Mouse (Mus musculus) CD4-positive, CD25-positive, alpha-beta regulatory T cell, adult 2 months (primary cell): ENCODE measurements at regions not wholly inside any gene's neighbourhood (a gene's known extent, or its start where the extent isn't known, plus 50 kb on each side); places are given as distances from the start of the nearest gene placed in this dataset.

Experiments
- DNase-seq: peaks from one replicate; pipeline ENCODE4 v3.0.0-alpha.2; 2012; ENCODE audit warnings: low read depth, low spot score

DNA sequence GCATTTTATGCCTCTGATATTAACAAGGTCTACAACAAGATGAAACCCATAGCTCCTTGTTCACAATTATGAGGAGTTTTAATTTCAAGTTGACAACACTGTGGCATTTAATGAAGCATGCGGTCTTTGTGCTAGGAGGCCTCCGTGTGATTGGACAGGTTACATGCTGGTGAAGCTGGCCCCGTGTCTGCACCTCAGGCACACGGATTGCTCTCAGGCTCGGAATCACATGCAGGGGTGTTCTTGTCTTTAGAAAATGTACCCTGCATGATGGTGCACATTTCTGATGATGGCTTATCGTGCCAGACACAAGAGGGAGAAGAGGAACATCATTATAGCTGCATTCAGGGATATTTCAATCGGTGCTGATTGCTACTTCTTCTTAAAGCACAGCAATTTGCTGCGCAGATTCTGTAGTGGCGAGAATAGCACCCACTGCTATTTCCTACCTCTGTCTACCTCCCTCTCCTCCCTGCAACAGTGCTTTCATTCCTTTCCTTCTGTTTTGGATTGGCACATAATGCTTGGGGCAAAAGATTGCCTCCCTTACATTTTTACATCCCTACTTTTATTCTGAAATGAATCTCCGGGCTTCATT is 454.9 kb upstream of the Tle4 start:
- DNase-seq: no peak

DNA sequence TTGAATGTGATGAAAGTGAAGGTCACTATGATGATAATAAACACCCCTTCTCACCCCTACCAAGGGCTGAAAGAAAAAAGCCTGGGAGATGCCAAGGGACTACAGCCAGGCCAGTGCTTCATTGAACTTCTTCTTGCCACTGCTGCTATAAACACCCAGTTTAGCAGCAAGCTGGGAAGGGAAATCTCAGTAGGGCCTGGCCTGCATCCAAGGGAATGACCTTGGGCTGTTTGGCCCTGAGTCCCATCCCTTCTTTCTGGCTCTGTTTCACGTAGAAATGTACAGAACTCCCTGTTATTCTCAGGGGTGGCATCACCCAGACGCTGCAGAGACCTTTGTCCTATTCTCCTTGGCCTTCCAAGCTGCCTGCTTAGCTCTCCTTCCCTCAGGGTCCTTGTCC is 450.0 kb upstream of the Tle4 start:
- DNase-seq: no peak

DNA sequence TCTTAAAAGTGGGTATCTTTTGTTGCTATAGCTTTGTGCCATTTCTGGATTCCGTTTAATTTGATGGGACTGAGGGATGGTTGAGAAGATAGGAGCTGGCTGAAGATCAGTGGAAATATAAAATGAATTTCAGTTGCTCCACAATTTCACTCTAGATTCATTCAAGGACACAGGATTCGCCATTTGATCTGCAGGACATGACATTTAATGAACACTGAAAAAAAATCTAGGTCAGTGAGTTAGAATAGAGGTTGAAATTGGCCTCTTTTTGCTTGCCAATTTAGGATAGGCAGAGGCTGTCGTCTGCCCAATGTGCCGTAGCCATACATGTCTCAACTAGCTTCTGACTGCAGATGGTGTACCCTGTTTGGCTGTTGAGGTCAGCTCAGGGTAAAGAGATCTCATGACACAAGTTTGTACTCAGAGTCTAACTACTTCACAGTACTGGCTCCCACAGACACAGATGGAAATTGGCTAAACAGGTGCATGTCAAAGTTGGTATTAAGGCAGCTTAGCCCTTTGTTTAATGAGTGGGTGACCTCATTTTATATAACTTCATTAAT is 449.5 kb upstream of the Tle4 start:
- DNase-seq: no peak

DNA sequence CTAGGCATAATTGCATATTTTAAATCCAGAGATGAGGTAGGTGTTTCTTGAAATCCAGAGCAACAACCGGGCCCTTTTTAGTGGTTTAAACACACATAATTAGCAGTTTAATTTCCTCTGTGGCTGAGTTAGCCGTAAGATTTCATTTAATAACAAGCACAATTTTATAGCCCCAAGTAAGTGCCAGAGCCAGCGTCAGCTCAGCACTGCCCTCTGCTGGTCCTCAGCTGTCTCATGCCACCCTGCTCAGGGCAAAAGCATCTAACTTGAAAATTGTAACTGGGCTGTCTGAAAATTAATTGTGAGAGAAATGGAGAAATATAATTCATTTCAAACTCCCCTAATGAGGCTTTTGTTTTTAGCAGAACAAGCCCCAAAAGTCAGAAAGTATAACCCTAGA is 437.7 kb upstream of the Tle4 start:
- peak; percentile 75 for DNase-seq

DNA sequence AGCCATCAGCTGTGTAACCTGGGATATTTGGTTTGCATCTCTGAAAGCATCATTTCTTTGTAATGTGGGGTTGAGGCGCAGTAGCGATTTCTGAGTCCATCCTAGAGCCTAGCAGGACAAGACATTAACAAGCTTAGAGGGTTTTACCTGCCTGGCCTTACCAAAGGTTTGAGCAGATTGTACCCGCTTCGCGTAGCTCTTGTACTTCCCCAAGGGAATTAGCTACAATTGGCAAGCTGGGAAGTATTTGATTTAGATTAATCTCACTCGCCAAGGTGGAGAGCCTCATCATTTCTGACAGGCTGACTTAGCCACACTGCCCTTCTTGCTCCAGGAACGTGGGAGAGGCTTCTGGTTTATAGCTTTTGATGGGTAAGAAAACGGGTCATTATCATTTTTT is 436.1 kb upstream of the Tle4 start:
- no peak for DNase-seq

DNA sequence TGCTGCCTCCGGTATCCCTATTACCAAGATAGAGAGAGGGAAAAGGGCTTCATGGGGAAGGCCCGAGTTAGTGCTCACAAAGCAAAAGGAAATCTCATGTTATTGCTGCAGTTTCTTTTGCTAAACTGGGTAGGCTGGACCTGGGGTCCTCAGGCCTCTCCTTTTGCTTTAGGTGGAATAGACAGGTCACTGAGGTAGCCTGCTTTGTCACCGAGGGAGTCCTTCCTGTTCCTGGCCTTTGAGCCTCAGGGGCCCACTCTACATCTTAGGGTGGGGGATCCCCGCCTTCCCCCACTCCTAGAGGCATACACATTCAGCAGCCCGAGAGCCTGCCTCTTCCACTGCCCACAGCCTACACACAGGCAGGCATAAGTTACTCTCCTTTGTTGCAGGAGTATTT is 435.5 kb upstream of the Tle4 start:
- no peak for DNase-seq

DNA sequence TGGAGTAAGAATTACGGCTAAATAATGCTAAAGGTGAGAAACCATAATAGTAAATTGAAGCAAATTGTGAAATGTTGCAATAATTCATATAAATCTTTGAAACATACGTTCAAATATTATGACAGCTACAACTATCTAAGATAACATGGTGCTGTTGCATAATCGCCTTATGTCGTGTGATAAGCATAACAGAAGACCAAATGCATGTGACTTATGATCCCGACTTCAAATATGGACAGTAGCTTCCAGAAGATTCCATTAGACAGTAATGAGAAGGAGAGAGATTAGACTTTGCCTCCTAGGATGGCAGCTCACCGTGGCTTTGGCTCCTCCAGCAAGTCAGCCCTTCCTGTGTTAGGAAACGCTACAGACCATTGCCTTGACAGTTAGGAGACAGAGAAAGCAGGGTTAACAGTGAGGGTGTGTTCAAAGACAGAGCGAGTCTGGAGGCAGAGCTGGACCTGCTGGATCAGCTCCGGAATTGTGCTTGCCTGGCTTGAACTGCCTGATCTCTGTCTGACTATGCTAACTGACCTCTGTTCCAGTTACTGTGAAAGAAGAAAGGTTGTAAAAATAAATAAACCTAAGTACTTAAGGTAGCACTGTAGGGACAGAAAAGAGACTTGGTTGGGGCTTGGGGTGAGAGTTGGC is 434.6 kb upstream of the Tle4 start:
- DNase-seq: no peak

DNA sequence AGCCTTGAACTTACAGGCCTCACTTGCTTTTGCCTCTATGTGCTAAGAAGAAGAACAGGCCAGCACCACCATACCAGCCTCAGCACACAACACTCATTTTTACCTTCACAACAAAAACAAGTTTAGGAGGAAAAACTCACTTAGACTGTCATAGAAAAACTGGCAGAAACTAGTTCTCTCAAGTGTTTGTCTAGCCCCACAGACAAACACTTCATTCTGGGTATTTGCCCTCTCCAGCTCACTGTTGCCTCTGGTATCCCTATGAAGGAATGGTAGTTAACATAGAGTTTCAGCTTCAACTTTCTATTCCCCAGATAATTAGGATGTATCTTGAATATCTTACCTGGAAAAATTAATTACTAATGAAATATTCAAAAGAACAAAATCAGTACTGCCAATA is 433.6 kb upstream of the Tle4 start:
- no peak for DNase-seq

DNA sequence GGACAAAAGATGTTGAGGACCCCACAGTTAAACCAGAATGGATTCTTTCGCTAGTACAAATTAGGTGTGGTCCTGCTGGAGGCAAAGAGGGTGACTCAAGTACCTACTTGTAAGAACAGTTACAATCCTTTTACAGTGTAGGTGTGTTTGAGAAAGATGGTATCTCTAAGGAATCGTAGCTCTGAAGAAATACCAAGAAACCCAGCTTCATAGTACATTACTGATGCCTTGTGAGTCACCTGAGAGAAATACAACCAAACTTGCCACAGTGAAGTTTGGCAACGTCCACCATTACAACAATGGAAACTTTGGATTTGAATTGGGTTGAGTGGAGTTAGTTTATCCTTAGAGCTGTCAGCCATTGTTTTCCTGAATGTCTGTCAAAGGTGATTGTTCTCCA is 405.7 kb upstream of the Tle4 start:
- no peak for DNase-seq

DNA sequence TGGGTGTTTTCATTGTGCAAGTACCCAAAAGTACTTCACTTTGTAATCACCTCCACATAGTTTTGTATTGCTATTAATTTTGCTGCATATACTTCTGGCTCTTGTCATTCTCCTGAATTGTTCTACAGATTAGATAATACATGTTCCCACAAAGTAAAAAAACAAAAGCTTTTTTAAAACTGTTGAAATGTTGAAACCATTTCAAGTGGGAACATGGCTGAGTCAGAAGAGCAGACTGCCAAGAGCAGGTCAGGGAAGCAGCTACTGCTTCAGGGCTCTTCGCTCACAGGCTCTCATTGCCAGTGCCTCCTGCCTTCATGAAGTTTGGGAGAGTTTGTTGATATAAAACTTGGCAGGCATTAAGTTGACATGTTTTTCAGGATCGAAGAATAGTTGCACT is 395.5 kb upstream of the Tle4 start:
- no peak for DNase-seq

DNA sequence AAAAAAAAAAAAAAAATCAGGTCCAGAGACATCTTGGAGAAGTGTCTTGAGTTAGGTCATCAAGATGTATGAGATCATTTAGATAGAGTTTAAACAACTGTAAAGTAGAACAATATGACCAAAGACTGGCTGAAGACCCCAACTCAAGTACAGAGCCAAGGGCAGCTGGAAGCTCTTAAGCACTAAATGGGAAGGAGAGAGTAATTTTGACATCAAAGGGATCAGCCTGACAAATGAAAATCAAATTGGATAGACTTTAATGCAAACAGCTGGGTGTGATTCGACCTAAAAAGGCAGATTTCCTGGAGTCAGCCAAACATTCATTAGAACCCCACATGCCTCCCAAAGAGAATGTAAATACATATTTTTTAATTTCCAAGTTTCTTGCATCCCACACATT is 372.3 kb upstream of the Tle4 start:
- DNase-seq: no peak

DNA sequence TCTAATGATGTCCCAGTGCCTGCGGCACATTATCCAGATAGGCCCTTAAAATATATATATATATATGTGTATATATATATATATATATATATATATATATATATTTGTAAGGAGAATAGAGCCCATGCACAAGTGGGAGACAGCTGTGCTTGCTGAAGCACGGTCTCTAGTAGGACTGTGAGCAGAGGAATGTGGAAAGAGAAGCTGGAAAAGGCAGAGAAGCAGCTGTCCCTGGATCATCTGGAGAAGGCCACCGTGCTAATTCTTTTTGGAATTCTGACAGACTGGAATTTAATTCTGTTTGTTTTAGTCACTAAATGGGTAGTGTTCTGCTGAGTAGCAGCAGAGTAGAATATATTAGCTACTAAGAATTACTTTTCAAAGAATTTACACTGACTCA is 370.4 kb upstream of the Tle4 start:
- no peak for DNase-seq

DNA sequence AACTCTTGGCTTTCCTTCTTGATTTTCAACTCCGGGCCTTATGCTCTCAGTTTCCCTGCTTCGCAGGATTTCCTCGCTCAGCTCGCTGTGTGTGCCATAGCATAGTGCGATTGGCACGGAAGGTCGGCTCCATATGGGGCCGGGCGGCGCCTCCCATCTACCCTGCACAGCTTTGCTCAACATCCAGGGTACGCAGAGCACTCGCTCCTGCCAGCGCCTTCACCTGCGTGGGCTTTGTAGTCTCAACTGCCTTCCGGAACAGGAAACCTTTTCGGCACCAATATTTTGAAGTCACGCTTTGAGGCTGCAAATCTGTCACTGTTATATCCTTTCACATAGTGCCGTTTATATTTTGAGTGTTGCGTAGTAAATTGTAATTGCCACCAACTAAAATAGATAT is 359.9 kb upstream of the Tle4 start:
- DNase-seq: no peak

DNA sequence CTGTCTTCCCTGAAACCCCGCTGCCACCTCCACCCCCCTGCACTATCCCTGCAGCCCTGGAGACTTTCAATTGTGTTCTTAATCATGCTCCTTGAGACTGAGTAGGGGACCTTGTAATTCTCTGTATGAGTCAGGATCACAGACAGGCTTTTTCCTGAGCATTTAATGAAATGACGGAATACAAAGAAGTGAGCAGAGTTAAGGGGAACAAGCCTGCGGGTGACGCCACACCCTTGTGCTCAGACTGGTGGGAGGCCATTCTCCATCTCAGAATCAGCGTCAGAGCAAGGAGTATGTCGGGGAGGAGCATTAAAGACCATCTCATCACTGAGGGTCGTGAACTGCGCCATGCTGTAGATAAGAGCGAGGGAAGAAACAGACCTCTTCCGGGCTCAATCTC is 359.3 kb upstream of the Tle4 start:
- no peak for DNase-seq

DNA sequence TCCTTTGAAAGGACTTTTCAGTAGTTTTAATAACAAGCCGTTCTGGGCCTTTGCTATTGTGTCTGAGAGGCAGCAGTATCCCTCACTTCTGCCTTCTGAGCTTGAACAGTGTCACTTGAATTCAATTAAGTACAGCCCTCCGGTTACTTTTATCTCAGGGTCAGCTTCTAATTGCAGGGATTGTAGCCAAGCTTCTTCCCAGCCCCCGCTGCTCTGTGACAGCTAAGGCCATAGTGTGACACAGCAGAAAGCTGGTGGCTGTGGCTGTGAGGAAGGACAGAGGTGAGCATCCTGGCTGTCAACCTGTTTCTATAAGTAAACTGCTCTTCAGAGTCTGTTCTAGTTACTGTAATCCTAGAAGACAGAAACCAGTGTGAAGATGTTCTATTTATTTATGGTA is 358.5 kb upstream of the Tle4 start:
- DNase-seq: no peak

DNA sequence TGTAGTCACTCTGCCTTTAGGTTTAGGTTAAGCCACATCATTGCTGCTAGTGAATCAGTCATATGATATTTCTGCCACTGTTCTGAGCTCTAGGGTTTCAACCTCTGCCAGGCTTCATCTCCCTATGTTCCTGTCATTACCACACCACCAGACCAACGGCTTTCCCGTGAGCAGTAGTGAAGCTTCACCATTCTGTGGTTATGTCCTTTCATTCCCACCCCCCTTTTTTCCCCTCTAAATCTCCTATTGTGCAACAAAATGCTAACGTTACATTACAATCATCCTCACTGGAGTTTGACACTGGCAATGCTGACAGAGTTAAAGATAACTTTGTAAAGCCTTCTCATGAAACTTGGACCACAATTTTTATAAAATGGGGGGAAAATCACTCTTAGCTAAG is 358.1 kb upstream of the Tle4 start:
- DNase-seq: no peak

DNA sequence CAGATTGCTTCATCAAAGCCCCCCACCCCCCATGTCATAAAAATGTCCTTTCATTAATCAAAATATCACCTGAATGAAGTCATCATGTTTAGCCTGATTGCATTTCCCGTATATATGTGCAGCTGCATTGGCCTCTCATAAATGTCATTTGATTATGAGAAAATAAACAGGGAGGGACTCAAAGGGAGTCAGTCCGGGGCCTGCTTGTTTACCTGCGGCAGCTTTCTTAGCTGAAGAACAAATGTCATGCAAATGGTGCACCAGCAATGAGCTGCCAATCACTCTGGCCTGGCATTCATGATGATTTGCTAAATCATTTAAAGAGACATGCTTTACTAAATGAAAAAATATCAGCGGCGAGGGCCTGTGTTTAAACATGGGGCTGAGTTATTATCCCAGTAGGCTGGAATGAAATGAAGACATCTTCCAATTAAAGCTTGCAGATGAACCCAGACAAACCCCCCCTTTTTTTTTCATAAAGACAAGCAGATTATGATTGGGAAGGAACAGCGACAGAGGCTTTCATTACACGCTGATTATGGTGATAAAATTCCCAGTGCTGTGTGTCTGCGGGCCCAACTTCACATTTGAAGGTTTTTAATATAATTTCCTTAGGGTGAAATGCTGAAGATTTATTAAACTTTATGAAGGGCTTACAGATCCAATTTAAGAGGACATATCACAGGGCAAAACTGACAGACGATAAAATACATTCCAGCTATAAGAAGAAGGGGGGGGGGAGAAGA is 342.5 kb upstream of the Tle4 start:
- no peak for DNase-seq

DNA sequence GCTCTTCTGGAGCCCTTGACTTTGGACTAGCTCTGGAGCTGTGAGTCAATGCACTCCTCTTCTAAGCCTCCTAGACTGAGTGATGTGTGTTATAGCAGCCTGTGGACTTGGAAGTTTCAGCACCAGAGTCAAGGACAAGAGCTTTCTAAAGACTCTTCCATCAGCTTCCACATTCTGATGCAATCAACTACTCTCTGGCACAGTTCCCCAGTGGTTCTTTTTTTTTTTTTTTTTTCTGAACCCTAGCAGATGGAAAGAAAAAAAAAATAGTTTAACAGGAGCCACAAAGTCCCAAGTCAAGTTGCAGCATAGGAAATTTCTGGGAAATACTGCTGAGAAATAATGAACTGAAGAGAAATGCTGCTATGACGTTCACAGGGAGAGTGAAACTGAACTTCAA is 324.4 kb upstream of the Tle4 start:
- DNase-seq: no peak

DNA sequence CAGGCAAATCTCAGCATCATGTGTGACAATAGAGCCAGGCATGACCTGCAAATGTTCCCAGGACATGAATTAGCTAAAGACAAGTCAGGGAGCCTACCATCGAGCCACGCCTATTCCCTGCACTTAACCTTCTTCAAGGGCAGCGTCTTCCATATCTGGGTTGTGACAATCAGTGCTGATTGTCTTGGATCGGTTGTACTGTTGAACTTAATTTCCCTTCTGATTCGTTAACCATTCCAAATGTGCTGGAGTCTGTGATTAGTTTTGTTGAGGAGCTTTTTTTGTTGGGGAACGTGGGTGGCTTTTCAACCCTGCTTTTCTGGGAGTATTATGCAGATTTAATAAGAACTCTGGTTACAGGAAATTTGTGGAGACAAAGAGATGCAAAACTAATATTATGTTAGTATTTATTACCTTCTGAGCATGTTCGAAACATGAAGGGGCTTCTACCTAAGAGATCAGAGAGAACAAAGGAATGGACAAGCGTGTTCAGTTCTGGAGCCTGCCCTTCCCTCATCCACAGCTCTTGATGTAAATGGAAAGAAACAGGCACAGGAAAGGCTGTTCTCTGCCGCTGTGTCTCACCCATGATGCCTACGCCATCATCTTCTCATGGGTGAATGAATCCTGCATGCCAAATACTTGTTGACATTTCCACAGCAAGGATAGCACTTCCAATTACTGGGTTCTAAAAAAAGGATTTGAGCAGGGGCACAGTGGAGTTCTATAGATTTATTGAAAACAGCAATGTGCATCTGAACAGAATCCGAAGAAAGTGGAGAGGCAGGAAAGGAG is 313.4 kb upstream of the Tle4 start:
- no peak for DNase-seq

DNA sequence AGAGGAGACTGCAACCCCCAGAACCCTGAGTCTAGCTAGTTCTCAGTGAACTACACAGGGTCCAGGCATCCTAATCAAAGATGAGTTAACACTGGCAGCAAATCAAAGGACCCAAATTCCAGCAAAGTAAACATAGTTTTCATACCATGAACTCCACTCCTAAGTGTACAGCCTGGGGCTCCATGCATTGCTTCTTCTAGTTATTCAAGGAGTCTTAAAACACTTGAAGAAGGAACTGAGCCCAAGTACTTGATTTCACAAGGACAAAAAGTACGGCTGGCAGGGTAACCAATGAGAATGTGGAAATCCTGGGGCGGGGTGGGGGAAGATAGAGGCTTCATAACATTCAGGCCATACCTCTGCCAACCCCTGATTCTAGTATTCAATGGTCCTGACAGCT is 297.0 kb upstream of the Tle4 start:
- DNase-seq: no peak

DNA sequence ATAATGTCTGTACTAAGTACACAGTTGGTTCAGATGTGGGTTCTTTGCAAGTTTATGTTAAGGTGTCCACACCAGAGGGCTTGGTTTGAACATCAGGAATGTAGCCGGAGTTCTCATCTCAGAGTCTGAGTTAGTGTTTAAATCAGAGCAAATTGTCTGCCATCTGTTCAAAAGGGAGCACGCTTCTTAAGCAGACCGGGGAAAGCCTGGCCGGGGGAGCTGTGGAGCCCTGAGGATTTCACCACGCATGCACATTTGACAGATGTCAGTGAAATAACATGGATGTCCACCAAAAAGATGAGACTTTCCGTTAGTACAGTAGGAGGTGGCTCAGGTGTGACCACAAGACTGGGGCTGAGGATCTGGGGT is 294.5 kb upstream of the Tle4 start:
- DNase-seq: no peak

DNA sequence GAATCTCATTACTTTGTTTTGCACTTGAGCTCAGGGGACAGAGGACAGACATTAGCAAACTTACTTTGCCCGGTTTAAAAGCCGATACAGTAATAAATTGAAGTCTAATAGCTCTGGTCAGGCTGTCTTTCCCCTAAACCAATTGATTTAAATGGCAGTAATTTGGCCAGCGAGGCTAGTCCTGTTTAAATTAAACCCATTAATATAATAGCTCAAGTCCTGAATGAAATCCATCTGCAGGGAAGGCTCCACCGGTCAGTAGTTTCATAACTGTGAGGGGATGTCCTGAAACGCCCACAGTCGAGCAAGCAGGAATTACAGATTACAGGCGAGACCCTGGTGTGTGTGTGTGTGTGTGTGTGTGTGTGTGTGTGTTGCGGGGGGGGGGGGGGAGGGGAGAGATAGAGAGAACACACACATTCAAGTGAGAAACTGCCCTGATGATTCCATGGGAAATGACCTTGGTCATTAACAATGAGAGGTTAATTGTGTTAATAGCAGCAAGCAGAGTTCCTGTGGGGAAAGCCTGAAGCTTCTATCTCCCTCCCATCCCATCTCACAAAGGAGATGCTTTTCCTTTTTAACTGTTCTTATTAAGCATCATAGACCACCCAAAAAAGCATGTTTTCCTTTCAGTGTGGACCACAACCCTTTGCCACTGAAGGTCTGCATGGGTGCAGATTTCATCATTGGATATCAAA is 294.0 kb upstream of the Tle4 start:
- no peak for DNase-seq
